Mouse (Mus musculus) layer of hippocampus, postnatal 25 days (tissue): Measurements from ENCODE around the gene Edem1. TPM values are rescaled to one million over a fixed set of nuclear protein-coding genes. Genes with fewer than 3 reads are reported as not detected.

Experiments
- DNase-seq, 2 experiments: peaks; one replicate each; pipeline ENCODE4 v3.0.0; 2022; ENCODE audit warnings: mixed read lengths in 2 of 2, low spot score in 1 of 2; ENCODE audit errors: extremely low spot score in 1 of 2
- total RNA-seq, 2 experiments: library from RNA; stranded (reverse); gene quantifications; 2 replicates each; pipeline ENCODE4 v1.2.3; 2021

Gene Edem1
- total RNA-seq, 2 experiments from 2014 or later = 14.8 to 17.0 TPM

DNA sequence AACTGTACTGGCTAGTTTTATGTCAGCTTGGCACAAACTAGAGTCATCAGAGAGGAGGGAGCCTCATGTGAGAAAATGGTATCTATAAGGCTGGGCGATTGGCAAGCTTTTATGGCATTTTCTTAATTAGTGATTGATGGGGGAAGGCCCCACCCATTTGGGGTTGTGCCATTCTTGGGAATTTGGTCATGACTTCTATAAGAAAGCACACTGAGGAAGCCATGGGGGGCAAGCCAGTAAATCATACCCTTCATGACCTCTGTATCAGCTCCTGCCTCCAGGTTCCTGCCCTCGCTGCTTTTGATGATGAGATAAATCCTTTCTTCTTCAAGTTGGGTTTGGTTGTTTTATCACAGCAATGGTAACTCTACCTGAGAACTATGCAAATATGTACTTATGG is 42.0 kb downstream of the Edem1 start:
- DNase-seq = no peak

DNA sequence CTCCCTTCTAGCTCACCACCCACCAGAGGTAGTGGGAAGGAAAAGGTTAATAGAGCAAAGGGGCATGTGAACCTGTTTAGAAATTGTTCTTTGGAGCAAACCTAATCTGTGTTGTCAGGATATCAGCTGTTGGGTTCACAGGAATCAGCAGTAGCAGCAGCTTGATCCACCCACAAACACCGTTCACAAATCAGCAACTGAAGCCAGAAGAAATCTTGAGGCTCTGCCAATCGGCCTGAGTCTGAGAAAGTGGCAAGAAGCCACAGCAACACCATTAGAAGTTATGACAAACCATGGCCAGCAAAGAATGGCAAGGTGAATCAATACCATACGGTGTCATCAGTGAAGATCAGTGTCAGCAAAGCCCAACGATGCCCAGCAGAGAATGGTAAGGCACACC is 42.8 kb downstream of the Edem1 start:
- DNase-seq = no peak

DNA sequence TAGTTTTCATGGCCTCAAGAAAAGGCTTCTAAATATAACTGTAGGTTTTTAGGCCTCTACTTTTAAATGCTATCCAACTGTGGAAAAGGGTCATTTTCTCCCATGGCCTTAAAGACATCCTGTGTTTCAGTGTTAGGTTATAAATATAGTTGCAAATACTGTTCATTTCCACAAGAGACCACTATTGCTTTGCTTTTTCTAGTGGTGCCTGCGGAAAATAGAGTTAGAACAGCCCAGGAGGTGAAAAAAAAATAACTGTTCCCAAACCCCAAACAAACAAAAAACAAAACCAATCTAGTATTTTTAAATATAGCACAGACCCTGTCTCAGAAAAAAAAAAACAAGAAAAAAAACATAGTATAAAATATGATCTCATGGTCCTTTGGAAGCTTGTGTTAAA is 46.9 kb downstream of the Edem1 start:
- no peak for DNase-seq

DNA sequence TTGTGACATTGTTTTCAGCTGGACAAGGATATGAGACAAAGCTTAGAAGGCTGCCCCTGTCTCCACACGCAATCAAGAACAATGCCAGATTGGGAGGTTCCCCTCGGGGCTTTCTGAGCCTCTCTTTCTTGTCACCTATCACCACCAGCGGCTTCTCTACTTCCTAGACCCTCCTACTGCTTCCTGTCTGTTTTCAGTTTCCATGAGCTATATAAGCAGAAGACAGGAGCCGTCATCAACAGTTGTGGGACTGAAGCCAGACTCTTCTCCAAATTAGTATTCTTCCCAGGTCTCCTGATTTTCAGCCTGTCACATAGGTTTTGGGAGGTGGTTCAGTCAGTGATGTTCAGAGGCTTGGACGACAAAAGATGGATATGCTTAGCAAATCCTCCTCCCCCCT is 47.6 kb downstream of the Edem1 start:
- no peak for DNase-seq

DNA sequence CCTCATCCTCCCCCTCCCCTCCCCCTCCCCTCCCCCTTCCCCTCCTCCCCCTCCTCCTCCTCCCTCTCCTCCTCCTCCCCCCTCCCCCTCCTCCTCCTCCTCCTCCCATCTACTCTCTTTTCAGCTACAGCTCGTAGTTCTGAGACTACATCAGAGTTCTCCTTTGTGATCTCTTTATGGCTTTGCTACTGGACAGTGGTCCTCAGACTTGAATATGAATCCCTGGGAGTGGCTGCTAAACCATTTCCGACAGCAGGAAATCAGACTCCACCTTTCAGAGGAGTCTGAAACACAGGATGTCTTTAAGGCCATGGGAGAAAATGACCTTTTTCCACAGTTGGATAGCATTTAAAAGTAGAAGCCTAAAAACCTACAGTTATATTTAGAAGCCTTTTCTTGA is 48.0 kb downstream of the Edem1 start:
- no peak for DNase-seq

DNA sequence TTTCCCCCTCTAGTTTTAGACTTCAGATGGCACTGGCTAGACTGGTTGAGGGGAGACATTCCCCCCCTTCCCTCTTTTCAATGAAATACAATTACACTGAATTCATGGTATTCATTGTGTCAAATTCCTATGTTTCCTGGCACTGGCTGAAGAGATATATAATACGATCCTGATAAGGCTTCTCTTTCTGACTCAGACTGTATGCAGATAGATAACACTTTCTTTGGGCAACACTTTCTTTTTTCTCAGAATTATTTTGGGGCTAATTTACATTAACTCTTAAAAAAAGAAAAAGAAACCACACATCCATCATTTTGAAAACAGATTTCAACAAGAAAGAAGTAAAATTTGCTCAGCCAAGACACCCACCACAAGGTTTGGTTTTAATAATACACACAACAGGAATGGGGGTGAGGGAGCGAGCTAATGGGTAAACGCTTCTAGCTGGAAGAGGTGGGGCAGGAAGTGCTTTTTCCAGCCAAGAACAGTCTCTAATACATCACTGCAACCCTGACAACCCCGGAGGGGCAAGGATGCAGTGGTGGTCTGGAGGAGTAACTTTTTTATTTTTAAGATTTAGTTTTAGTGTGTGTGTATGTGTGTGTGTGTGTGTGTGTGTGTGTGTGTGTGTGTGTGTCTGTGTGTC is 52.0 kb downstream of the Edem1 start:
- no peak for DNase-seq

- DNase-seq = no peak
Observed at GRCm38 (mm10) chr6:108881074-108881473, 52.6 kb downstream of the Edem1 start.

- DNase-seq = no peak
Observed at GRCm38 (mm10) chr6:108883826-108884225, 55.4 kb downstream of the Edem1 start.

DNA sequence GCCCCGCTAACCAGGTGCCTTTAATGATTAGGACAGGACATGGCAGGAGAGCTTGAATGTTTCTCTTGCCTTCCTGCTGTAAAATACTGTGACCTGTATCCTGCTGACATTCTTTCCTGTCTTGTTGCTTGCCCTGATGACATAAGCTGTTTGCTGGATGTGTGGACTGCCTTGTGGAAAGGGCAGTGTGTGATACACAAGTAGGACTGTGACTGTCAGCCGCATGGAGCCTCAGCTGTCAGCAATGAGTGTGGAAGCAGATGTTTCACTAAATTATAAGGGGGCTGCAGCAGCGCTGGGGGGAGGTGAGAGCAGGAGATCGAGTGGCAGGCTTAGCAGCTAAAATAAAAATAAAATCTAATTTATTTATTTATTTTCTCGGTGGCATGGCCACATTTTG is 56.2 kb downstream of the Edem1 start:
- no peak for DNase-seq

DNA sequence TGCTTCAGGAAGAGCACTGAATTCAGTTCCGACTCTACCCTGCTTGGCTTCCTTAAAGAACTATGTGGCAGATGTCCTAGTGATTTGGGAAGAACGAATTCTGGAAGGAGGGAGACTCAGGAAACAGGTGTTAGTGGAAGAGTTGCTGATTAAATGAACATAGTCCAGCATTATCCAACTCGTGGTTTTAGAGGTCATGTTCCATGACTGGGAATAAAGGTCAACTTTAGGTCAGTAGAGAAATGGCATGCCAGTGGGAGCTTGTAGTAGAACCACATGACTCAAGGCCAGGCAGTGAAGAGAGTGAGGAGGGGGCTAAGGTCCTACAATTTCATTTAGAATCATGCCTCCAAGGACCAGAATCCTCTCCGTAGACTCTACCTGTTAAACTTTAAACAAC is 57.9 kb downstream of the Edem1 start:
- DNase-seq = no peak

- DNase-seq = no peak
Observed at GRCm38 (mm10) chr6:108892589-108892988, 64.1 kb downstream of the Edem1 start.

- no peak for DNase-seq
Observed at GRCm38 (mm10) chr6:108895129-108895528, 66.7 kb downstream of the Edem1 start.

DNA sequence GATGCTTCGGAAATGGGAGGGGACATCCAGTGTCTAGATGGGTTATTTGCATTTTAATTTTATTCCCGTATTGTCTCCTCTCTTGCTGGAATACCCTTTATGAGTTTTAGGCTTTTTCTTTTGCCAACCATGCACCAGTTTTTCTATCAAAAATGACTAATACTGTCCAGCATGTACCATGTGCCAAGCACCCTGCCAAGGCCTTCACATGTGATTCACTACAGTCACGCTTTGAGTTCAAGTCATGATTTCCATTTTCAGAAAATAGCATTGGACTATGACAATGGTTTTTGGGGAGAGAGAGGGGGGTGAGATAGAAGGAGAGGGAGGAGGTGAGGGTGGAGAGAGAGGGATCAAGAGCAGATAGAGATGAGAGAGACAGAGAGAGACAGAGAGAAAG is 67.5 kb downstream of the Edem1 start:
- no peak for DNase-seq

DNA sequence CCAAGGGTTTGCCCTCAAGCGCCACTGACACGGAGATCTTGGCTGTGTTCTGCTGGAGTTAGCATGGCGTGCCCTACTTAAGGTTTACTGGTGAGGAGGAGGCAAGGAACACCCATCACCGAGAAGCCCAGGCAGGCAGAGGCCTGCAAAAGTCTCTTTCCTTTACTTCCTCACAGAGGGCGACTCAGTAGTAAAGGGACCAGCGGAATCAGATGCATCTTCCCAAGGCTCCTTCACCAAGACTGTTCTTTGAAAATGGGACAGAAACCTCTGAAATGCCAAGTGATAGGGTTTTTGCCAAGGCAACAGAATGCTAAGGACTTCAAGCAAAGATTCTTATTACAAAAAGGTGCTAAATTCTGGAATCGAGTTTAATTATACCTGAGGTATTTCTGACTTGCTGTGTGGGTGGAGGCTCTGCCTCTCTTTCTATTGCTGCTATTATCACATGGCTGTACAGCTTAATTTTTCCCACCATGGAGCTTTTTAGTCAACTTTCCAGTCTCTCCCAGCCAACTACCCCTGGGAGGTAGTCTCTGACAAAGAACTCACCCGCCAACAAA is 68.2 kb downstream of the Edem1 start:
- no peak for DNase-seq

DNA sequence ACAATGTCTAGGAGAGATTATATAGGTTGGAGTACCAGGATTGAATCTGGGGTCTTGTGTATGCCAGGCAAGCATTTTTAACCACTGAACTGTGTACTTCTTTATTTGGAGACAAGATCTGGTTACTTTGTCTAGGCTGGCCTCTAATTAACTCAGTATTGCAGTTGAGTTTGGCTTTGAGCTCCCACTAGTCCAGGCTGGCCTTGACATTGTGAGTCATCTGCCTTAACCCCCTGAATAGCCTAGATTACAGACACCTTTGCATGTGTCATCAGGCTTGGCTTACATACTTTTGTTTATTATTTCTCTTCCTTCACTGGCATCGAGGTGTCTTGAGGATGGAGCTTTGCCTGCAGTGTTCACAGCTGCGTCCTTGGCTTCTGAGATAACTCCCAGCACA is 70.8 kb downstream of the Edem1 start:
- DNase-seq = no peak

GRCm38 (mm10) chr6:108902124-108902523 is 73.7 kb downstream of the Edem1 start:
- DNase-seq = no peak

GRCm38 (mm10) chr6:108903280-108903679 is 74.8 kb downstream of the Edem1 start:
- no peak for DNase-seq

GRCm38 (mm10) chr6:108906539-108906938 is 78.1 kb downstream of the Edem1 start:
- no peak for DNase-seq

Other genes starting within 250 kb of the Edem1 start
- gene Bhlhe40, start 168.0 kb upstream of the Edem1 start, total RNA-seq = 10 to 100 TPM; 82.5 to 98.5 TPM
- gene Arl8b, start 45.5 kb upstream of the Edem1 start, total RNA-seq = 100 to 1,000 TPM; 186 to 217 TPM